Mouse (Mus musculus) hindbrain, embryonic 14.5 days (tissue): ENCODE results near the gene Slc10a7. TPM values are rescaled to one million over a fixed set of nuclear protein-coding genes. Genes with fewer than 3 reads are reported as not detected.

Source experiments
- ATAC-seq: fragments of 200-750 bp; cut with Nextera tagmentation; 2 replicates; pipeline ENCODE4 v1.8.0; 2017; ENCODE audit warnings: moderate number of reproducible peaks, mild to moderate bottlenecking, moderate TSS enrichment, moderate library complexity; ENCODE audit not compliant: low FRiP score
- DNase-seq: peaks from one replicate; pipeline ENCODE4 v3.0.0-alpha.2; 2015; ENCODE audit warnings: low spot score
- H3K27ac ChIP-seq: fragments of 300-500 bp; sonication (generic); 2 replicates; pipeline ENCODE4 v1.5.1; 2014; ENCODE audit warnings: mild to moderate bottlenecking, moderate library complexity
- H3K27me3 ChIP-seq: fragments of 300-500 bp; sonication (generic); 2 replicates; pipeline ENCODE4 v1.6.1; 2014; ENCODE audit warnings: mild to moderate bottlenecking, low read length, mixed read lengths; ENCODE audit not compliant: control insufficient read depth, insufficient read depth
- H3K36me3 ChIP-seq: fragments of 300-500 bp; sonication (generic); replicated peaks from 2 replicates; pipeline ENCODE4 v1.6.1; 2014; ENCODE audit not compliant: control insufficient read depth, insufficient read depth
- H3K4me1 ChIP-seq: fragments of 300-500 bp; sonication (generic); replicated peaks from 2 replicates; pipeline ENCODE4 v1.6.1; 2014; ENCODE audit warnings: antibody characterized with exemption, low read length, mixed read lengths; ENCODE audit not compliant: control insufficient read depth, insufficient read depth
- H3K4me2 ChIP-seq: fragments of 300-500 bp; sonication (generic); replicated peaks from 2 replicates; pipeline ENCODE4 v1.6.1; 2014; ENCODE audit warnings: mild to moderate bottlenecking, moderate library complexity
- H3K4me3 ChIP-seq: fragments of 300-500 bp; sonication (generic); replicated peaks from 2 replicates; pipeline ENCODE4 v1.5.1; 2014; ENCODE audit warnings: mild to moderate bottlenecking, low read length
- H3K9ac ChIP-seq: fragments of 300-500 bp; sonication (generic); 2 replicates; pipeline ENCODE4 v1.6.1; 2014
- H3K9me3 ChIP-seq: fragments of 300-500 bp; sonication (generic); 2 replicates; pipeline ENCODE4 v1.6.1; 2016; ENCODE audit warnings: low read length; ENCODE audit not compliant: control insufficient read depth
- WGBS: fragments of 180-500 bp; shearing (Covaris S2); extraction: QIAGEN DNeasy Blood & Tissue Kit; methylation state at CpG from one replicate; pipeline ENCODE4 v1.1.7; 2014; 5-methylcytosine and 5-hydroxymethylcytosine counted together
- polyA plus RNA-seq: library from polyadenylated mRNA; unstranded; fragments of >200 nt; fragmentation: Nextera tagmentation; extraction: Ambion mirVana; gene quantifications from 2 replicates; pipeline ENCODE4 v1.2.1, GENCODE M21; 2014

The Slc10a7 gene
- polyA plus RNA-seq, 1 experiment from 2014 or later, result 6.4 TPM

- ATAC-seq (no peak), DNase-seq (no peak)
- Histone ChIP-seq H3K4me2 (no peak overlapping the region), H3K9ac (no peak overlapping the region), H3K27me3 (no peaks in the 10 kb centered on the region), H3K9me3 (no peaks in the 10 kb centered on the region), H3K36me3 (no peaks in the 10 kb centered on the region), H3K4me3 (no peak overlapping the region), H3K27ac (no peak overlapping the region), H3K4me1 (0 out of 2 replicates have a peak, but pooled peaks cover 2% of the 10 kb centered on the region)
- WGBS, result 85% methylated on average over 2 of the region's 2 CpGs
Observed at GRCm38 (mm10) chr8:78563466-78564058, 54.4 kb downstream of the Slc10a7 start.

DNA sequence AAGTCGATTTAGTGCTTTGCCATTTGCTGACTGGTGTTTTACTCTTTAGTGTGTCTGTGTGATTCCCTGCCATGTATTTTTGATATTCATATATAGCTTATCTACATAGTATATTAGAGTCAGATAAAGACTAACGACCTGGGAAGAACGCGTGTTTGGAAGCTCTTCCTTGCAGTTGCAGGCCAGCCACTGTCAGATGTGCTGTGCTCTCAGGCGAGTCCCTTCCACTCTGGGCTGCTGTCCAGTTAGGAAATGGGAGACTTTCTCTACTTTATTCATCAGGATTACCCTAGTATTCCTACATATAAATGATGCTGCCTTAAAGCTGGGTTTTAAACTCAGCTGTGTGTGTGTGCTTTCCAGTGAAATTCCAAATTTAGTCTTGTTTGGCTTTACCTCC, 55.1 kb downstream of the Slc10a7 start:
- Histone ChIP-seq H3K9ac (no peak overlapping the region), H3K4me2 (no peak overlapping the region), H3K27me3 (no peaks in the 10 kb centered on the region), H3K27ac (no peak overlapping the region), H3K36me3 (no peaks in the 10 kb centered on the region), H3K4me1 (0 out of 2 replicates have a peak, but pooled peaks cover 2% of the 10 kb centered on the region), H3K9me3 (no peaks in the 10 kb centered on the region), H3K4me3 (no peak overlapping the region)
- 78% methylated on average over 5 of the region's 5 CpGs for WGBS
- ATAC-seq (no peak), DNase-seq (no peak)

GRCm38 (mm10) chr8:78568196-78568595, 59.0 kb downstream of the Slc10a7 start:
- 79% methylated on average over 8 of the region's 8 CpGs for WGBS
- no peak for DNase-seq
- no peak overlapping the region for H3K4me2 ChIP-seq

GRCm38 (mm10) chr8:78571528-78571927, 62.4 kb downstream of the Slc10a7 start:
- Histone ChIP-seq H3K36me3 (no peaks in the 10 kb centered on the region), H3K9me3 (no peaks in the 10 kb centered on the region), H3K4me1 (peaks cover 12% of the 10 kb centered on the region), H3K9ac (no peak overlapping the region), H3K27me3 (no peaks in the 10 kb centered on the region), H3K4me3 (no peak overlapping the region), H3K27ac (peak overlapping the region; percentile 32; the same call in 1 of the 2 replicates), H3K4me2 (no peak overlapping the region)
- 32% methylated on average over 9 of the region's 9 CpGs for WGBS
- ATAC-seq, result peak; percentile 55; the same call in 1 of the 2 replicates
- DNase-seq, result peak; percentile 54

More at GRCm38 (mm10) chr8:78568196-78568595, 59.0 kb downstream of the Slc10a7 start:
- ATAC-seq, result no peak
- H3K9ac ChIP-seq, result no peak overlapping the region
- peaks cover 14% of the 10 kb centered on the region for H3K4me1 ChIP-seq
- no peak overlapping the region for H3K4me3 ChIP-seq
- no peak overlapping the region for H3K27ac ChIP-seq
- H3K9me3 ChIP-seq, result no peaks in the 10 kb centered on the region
- no peaks in the 10 kb centered on the region for H3K36me3 ChIP-seq
- no peaks in the 10 kb centered on the region for H3K27me3 ChIP-seq

DNA sequence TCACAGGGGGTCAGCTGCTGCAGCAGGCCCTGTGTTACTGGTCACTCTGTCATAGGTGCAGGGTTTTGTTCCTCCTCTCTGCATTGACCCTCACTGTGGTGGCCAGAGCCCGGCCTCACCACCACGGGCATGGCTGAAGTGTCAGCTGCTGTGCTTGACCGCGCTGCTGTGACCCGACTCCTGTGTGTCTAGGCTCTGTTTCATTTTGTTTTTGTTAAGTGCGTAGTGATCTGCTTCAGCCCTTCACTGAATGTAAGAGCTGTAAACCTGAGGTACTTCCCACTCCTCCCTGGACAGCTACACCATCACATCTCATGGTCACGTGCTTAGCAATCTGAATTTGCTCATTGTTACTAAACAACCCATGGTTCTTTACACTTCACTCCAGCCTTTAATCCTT, 65.1 kb downstream of the Slc10a7 start:
- ATAC-seq, result no peak
- no peak overlapping the region for H3K4me3 ChIP-seq
- no peak overlapping the region for H3K27ac ChIP-seq
- H3K4me2 ChIP-seq, result no peak overlapping the region
- H3K27me3 ChIP-seq, result no peaks in the 10 kb centered on the region
- H3K4me1 ChIP-seq, result peaks cover 12% of the 10 kb centered on the region
- H3K9ac ChIP-seq, result no peak overlapping the region
- no peaks in the 10 kb centered on the region for H3K36me3 ChIP-seq
- 79% methylated on average over 7 of the region's 7 CpGs for WGBS
- no peaks in the 10 kb centered on the region for H3K9me3 ChIP-seq
- DNase-seq, result no peak

- Histone ChIP-seq H3K4me1 (no peaks in the 10 kb centered on the region), H3K27me3 (no peaks in the 10 kb centered on the region), H3K9me3 (no peaks in the 10 kb centered on the region), H3K36me3 (no peaks in the 10 kb centered on the region), H3K9ac (no peak overlapping the region), H3K27ac (no peak overlapping the region), H3K4me3 (no peak overlapping the region), H3K4me2 (no peak overlapping the region)
- ATAC-seq, result no peak
- no peak for DNase-seq
- 30% methylated on average over 10 of the region's 10 CpGs for WGBS
Observed at GRCm38 (mm10) chr8:78577569-78577968, 68.4 kb downstream of the Slc10a7 start.

DNA sequence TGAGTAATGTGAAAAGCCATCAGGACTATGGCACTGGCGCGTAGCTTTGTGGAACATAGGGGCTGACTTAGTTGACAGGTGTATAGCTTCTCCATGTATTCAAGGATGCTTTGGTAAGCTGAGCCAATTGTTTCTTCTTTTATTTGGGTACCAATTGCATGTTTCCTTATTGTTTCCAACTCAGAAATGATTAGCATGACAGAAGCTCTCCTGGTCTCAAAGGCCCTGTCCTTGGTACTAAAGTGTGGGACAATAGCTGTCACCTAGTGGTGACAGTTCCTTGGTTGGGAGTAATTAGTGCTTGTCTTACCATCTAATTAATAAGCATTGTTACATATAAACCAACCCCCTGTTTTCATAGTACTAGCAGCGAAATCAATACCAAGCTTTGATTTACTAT, 68.9 kb downstream of the Slc10a7 start:
- H3K36me3 ChIP-seq, result no peaks in the 10 kb centered on the region
- ATAC-seq, result no peak
- WGBS, result 26% methylated on average over 3 of the region's 3 CpGs
- H3K27me3 ChIP-seq, result no peaks in the 10 kb centered on the region
- no peak for DNase-seq
- H3K9ac ChIP-seq, result no peak overlapping the region
- no peaks in the 10 kb centered on the region for H3K9me3 ChIP-seq
- no peak overlapping the region for H3K27ac ChIP-seq
- no peak overlapping the region; the same call in 1 of the 2 replicates for H3K4me2 ChIP-seq
- H3K4me3 ChIP-seq, result no peak overlapping the region
- no peaks in the 10 kb centered on the region for H3K4me1 ChIP-seq

GRCm38 (mm10) chr8:78584011-78584776, 75.0 kb downstream of the Slc10a7 start:
- WGBS, result 81% methylated on average over 5 of the region's 5 CpGs
- H3K4me3 ChIP-seq, result no peak overlapping the region
- no peaks in the 10 kb centered on the region for H3K9me3 ChIP-seq
- DNase-seq (no peak), ATAC-seq (no peak)
- H3K4me1 ChIP-seq, result no peaks in the 10 kb centered on the region
- H3K36me3 ChIP-seq, result no peaks in the 10 kb centered on the region
- no peaks in the 10 kb centered on the region for H3K27me3 ChIP-seq
- H3K9ac ChIP-seq, result no peak overlapping the region
- H3K4me2 ChIP-seq, result no peak overlapping the region
- no peak overlapping the region for H3K27ac ChIP-seq

- Histone ChIP-seq H3K4me3 (no peak overlapping the region), H3K4me2 (no peak overlapping the region), H3K9me3 (no peaks in the 10 kb centered on the region), H3K9ac (no peak overlapping the region), H3K36me3 (no peaks in the 10 kb centered on the region), H3K27ac (no peak overlapping the region), H3K4me1 (no peaks in the 10 kb centered on the region), H3K27me3 (no peaks in the 10 kb centered on the region)
- DNase-seq (no peak), ATAC-seq (no peak)
- 67% methylated on average over 3 of the region's 3 CpGs for WGBS
Observed at GRCm38 (mm10) chr8:78584863-78585262, 75.7 kb downstream of the Slc10a7 start.
